Mouse (Mus musculus): ENCODE data around the gene Agtpbp1. TPM values are rescaled to one million over a fixed set of nuclear protein-coding genes. Genes with fewer than 3 reads are reported as not detected.

Gene Agtpbp1
- polyA plus RNA-seq, 1 experiment from 2014 or later = 72.5 TPM

GRCm38 (mm10) chr13:59477451-59477850, 107.6 kb downstream of the Agtpbp1 start:
- WGBS = 92% methylated on average over 14 of the region's 14 CpGs
- Histone ChIP-seq H3K4me3 (replicated peaks) (no peak overlapping the region), H3K36me3 (peaks cover 36% of the 10 kb centered on the region), H3K27me3 (replicated peaks) (no peaks in the 10 kb centered on the region), H3K27ac (replicated peaks) (no peak overlapping the region), H3K4me2 (no peak overlapping the region), H3K9me3 (replicated peaks) (no peaks in the 10 kb centered on the region), H3K9ac (replicated peaks) (no peak overlapping the region), H3K4me1 (no peaks in the 10 kb centered on the region)
- no peak for ATAC-seq (ENCODE audit: low FRiP score)

GRCm38 (mm10) chr13:59474973-59475372, 110.1 kb downstream of the Agtpbp1 start:
- no peak for ATAC-seq (ENCODE audit: low FRiP score)

DNA sequence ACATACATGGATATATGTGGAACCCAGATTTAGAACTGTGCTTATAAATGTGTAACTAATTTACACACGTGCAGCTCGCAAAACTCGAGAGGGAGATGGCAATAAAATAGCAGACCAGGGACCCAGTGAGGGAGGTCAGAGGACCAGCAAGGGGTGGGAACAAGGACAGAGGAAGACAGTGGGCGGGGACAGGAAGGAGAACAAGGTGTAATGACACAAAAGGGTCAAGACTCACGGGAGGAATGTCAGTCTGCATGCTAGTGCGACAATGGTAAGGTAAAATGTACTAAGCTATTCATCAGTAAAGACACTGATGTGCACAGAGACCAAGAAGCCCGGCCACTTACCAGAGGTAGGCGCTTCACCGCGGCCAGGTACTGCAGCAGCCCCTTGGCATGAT, 111.7 kb downstream of the Agtpbp1 start:
- peaks cover under 1% of the 10 kb centered on the region for H3K4me1 ChIP-seq
- no peak overlapping the region for H3K4me3 ChIP-seq (replicated peaks)
- WGBS = 73% methylated on average over 10 of the region's 10 CpGs
- H3K9me3 ChIP-seq (replicated peaks) = no peaks in the 10 kb centered on the region
- no peak overlapping the region for H3K27ac ChIP-seq (replicated peaks)
- ATAC-seq (ENCODE audit: low FRiP score) = no peak
- no peak overlapping the region for H3K4me2 ChIP-seq
- peaks cover 26% of the 10 kb centered on the region for H3K36me3 ChIP-seq
- H3K9ac ChIP-seq (replicated peaks) = no peak overlapping the region
- no peaks in the 10 kb centered on the region for H3K27me3 ChIP-seq (replicated peaks)

More at GRCm38 (mm10) chr13:59474973-59475372, 110.1 kb downstream of the Agtpbp1 start:
- Histone ChIP-seq H3K9me3 (replicated peaks) (no peaks in the 10 kb centered on the region), H3K4me2 (no peak overlapping the region), H3K27ac (replicated peaks) (no peak overlapping the region), H3K4me1 (no peaks in the 10 kb centered on the region), H3K36me3 (peaks cover 31% of the 10 kb centered on the region), H3K9ac (replicated peaks) (no peak overlapping the region), H3K27me3 (replicated peaks) (no peaks in the 10 kb centered on the region), H3K4me3 (replicated peaks) (no peak overlapping the region)
- WGBS = 50% methylated on average over 8 of the region's 8 CpGs

DNA sequence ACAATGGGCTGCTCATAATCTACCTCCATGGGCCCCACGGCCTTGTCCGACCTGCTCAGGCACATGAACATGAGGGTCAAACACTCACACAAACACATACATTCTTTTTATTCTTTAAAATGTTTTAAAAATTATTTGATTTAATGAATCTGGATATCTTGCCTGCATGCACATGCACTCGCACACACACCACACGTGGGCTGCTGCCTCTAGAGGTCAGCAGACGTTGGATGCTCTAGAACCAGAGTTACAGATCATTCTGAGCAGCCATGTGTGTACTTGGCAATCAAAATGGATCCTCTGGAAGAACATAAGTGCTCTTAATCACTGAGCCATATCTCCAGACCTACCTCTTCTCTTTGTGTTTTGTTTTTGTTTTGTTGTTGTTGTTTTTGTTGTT, 112.8 kb downstream of the Agtpbp1 start:
- Histone ChIP-seq H3K4me1 (peaks cover 12% of the 10 kb centered on the region), H3K27ac (replicated peaks) (no peak overlapping the region), H3K9ac (replicated peaks) (no peak overlapping the region), H3K4me2 (no peak overlapping the region), H3K27me3 (replicated peaks) (no peaks in the 10 kb centered on the region), H3K4me3 (replicated peaks) (no peak overlapping the region), H3K9me3 (replicated peaks) (no peaks in the 10 kb centered on the region), H3K36me3 (peaks cover 20% of the 10 kb centered on the region)
- ATAC-seq (ENCODE audit: low FRiP score) = no peak
- WGBS = 83% methylated on average over 5 of the region's 5 CpGs

DNA sequence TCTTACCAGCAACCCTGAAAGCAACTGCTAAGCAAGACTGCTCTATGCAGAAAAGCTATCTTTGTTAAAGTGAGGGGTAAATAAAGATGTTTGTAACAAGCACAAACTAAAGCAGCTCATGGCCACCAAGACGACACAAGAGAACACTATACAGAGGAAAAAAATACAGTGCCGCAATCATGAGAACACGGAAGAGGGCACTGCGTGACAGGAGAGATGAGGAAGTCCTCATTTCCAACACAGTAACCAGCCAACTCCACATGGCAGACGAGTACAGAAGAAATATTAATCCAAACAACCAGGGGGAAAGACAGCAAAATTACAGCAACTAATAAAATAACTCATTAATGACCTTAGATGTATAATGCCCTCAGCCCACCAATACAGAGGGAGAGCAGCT, 115.3 kb downstream of the Agtpbp1 start:
- no peaks in the 10 kb centered on the region for H3K9me3 ChIP-seq (replicated peaks)
- H3K27me3 ChIP-seq (replicated peaks) = no peaks in the 10 kb centered on the region
- H3K27ac ChIP-seq (replicated peaks) = no peak overlapping the region
- no peak overlapping the region for H3K9ac ChIP-seq (replicated peaks)
- H3K4me3 ChIP-seq (replicated peaks) = no peak overlapping the region
- H3K4me1 ChIP-seq = peaks cover 14% of the 10 kb centered on the region
- H3K36me3 ChIP-seq = peaks cover 6% of the 10 kb centered on the region
- 92% methylated on average over 5 of the region's 5 CpGs for WGBS
- H3K4me2 ChIP-seq = no peak overlapping the region
- ATAC-seq (ENCODE audit: low FRiP score) = no peak

GRCm38 (mm10) chr13:59468181-59468802, 116.7 kb downstream of the Agtpbp1 start:
- 84% methylated on average over 8 of the region's 8 CpGs for WGBS

GRCm38 (mm10) chr13:59467591-59467990, 117.4 kb downstream of the Agtpbp1 start:
- Histone ChIP-seq H3K9ac (replicated peaks) (0 out of 2 replicates have a peak overlapping the region, but pooled peaks have one; percentile 15), H3K4me3 (replicated peaks) (no peak overlapping the region), H3K27me3 (replicated peaks) (no peaks in the 10 kb centered on the region), H3K9me3 (replicated peaks) (no peaks in the 10 kb centered on the region), H3K4me2 (no peak overlapping the region), H3K27ac (replicated peaks) (no peak overlapping the region), H3K36me3 (peaks cover 6% of the 10 kb centered on the region; the same call in 1 of the 2 replicates), H3K4me1 (peaks cover 14% of the 10 kb centered on the region)
- 42% methylated on average over 3 of the region's 3 CpGs for WGBS
- ATAC-seq (ENCODE audit: low FRiP score) = no peak

More at GRCm38 (mm10) chr13:59468181-59468802, 116.7 kb downstream of the Agtpbp1 start:
- ATAC-seq (ENCODE audit: low FRiP score) = no peak
- H3K27ac ChIP-seq (replicated peaks) = no peak overlapping the region
- H3K9me3 ChIP-seq (replicated peaks) = no peaks in the 10 kb centered on the region
- no peak overlapping the region for H3K4me2 ChIP-seq
- H3K9ac ChIP-seq (replicated peaks) = no peak overlapping the region
- H3K36me3 ChIP-seq = peaks cover 6% of the 10 kb centered on the region; the same call in 1 of the 2 replicates
- no peaks in the 10 kb centered on the region for H3K27me3 ChIP-seq (replicated peaks)
- peaks cover 14% of the 10 kb centered on the region for H3K4me1 ChIP-seq
- H3K4me3 ChIP-seq (replicated peaks) = no peak overlapping the region

- no peaks in the 10 kb centered on the region for H3K9me3 ChIP-seq (replicated peaks)
- H3K9ac ChIP-seq (replicated peaks) = no peak overlapping the region
- 94% methylated on average over 3 of the region's 3 CpGs for WGBS
- peaks cover 24% of the 10 kb centered on the region for H3K36me3 ChIP-seq
- H3K4me1 ChIP-seq = 0 out of 2 replicates have a peak, but pooled peaks cover 4% of the 10 kb centered on the region
- no peak overlapping the region for H3K27ac ChIP-seq (replicated peaks)
- H3K4me3 ChIP-seq (replicated peaks) = no peak overlapping the region
- H3K4me2 ChIP-seq = no peak overlapping the region
- H3K27me3 ChIP-seq (replicated peaks) = no peaks in the 10 kb centered on the region
- no peak for ATAC-seq (ENCODE audit: low FRiP score)
These were observed 124.1 kb downstream of the Agtpbp1 start for GRCm38 (mm10) chr13:59460958-59461357.

- H3K4me2 ChIP-seq = no peak overlapping the region
- ATAC-seq (ENCODE audit: low FRiP score) = no peak
- peaks cover 23% of the 10 kb centered on the region for H3K4me1 ChIP-seq
- H3K4me3 ChIP-seq (replicated peaks) = no peak overlapping the region
- peaks cover 15% of the 10 kb centered on the region for H3K36me3 ChIP-seq
- no peaks in the 10 kb centered on the region for H3K9me3 ChIP-seq (replicated peaks)
- 78% methylated on average over 1 of the region's 1 CpGs for WGBS
- no peak overlapping the region for H3K27ac ChIP-seq (replicated peaks)
- no peaks in the 10 kb centered on the region for H3K27me3 ChIP-seq (replicated peaks)
- H3K9ac ChIP-seq (replicated peaks) = no peak overlapping the region
These were observed 128.8 kb downstream of the Agtpbp1 start for GRCm38 (mm10) chr13:59456203-59456602.

DNA sequence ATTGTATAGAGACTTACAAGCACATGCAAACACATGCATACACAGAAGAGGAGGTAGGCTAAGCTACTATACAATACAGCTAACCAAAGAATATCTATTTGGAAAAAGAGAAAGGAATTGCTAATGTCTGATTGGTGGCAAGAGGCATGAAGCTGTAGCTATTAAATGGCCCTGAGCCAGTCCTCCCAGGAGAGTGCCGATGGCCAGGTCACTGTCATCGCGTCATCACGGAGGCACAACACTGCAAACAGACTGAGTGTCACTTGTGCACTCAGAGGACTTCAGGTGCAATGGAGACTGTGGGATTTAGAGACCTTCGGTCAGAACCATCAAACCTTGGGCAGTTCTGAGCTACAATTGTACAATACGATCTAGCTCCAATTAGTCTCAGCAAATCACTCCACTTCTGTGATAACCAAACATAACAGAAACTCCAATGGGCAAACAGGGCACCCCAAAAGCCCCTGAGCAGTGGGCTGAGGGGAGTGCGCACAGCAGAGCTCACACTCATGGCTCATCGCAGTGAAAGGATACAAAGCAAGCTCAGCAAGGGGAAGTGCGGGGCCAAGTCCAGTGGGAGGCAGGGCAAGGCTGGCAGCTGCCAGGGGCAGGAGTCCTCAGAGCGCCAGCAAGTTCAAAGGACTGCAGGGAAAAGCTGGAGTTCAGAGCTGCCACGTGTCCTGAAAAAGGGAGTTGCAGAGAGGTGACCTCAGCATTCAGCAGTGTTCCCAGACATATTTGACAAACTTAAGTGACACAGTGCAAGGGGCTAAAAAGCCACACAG, 130.8 kb downstream of the Agtpbp1 start:
- H3K27me3 ChIP-seq (replicated peaks) = no peaks in the 10 kb centered on the region
- peaks cover 14% of the 10 kb centered on the region for H3K36me3 ChIP-seq
- H3K27ac ChIP-seq (replicated peaks) = no peak overlapping the region
- no peak overlapping the region for H3K9ac ChIP-seq (replicated peaks)
- no peak overlapping the region for H3K4me2 ChIP-seq
- ATAC-seq (ENCODE audit: low FRiP score) = no peak
- H3K4me1 ChIP-seq = peaks cover 23% of the 10 kb centered on the region
- H3K4me3 ChIP-seq (replicated peaks) = no peak overlapping the region
- H3K9me3 ChIP-seq (replicated peaks) = no peaks in the 10 kb centered on the region
- 85% methylated on average over 11 of the region's 11 CpGs for WGBS

- WGBS = 51% methylated on average over 6 of the region's 6 CpGs
- no peak overlapping the region for H3K27ac ChIP-seq (replicated peaks)
- H3K4me3 ChIP-seq (replicated peaks) = no peak overlapping the region
- no peak overlapping the region for H3K9ac ChIP-seq (replicated peaks)
- no peaks in the 10 kb centered on the region for H3K9me3 ChIP-seq (replicated peaks)
- no peak for ATAC-seq (ENCODE audit: low FRiP score)
- no peaks in the 10 kb centered on the region for H3K27me3 ChIP-seq (replicated peaks)
- no peak overlapping the region for H3K4me2 ChIP-seq
- H3K36me3 ChIP-seq = peaks cover 18% of the 10 kb centered on the region
- H3K4me1 ChIP-seq = peaks cover 23% of the 10 kb centered on the region
These were observed 131.4 kb downstream of the Agtpbp1 start for GRCm38 (mm10) chr13:59453582-59453981.

- H3K9me3 ChIP-seq (replicated peaks) = no peaks in the 10 kb centered on the region
- no peak overlapping the region for H3K27ac ChIP-seq (replicated peaks)
- peaks cover 23% of the 10 kb centered on the region for H3K4me1 ChIP-seq
- H3K9ac ChIP-seq (replicated peaks) = no peak overlapping the region
- no peaks in the 10 kb centered on the region for H3K27me3 ChIP-seq (replicated peaks)
- H3K36me3 ChIP-seq = peaks cover 18% of the 10 kb centered on the region
- WGBS = 76% methylated on average over 2 of the region's 2 CpGs
- no peak overlapping the region for H3K4me2 ChIP-seq
- ATAC-seq (ENCODE audit: low FRiP score) = no peak
- H3K4me3 ChIP-seq (replicated peaks) = no peak overlapping the region
These were observed 132.0 kb downstream of the Agtpbp1 start for GRCm38 (mm10) chr13:59453045-59453444.
